Mouse (Mus musculus): ENCODE measurements around the gene Olfr694. TPM values are rescaled to one million over a fixed set of nuclear protein-coding genes. Genes with fewer than 3 reads are reported as not detected.

Olfr694 gene
- polyA plus RNA-seq, 1 experiment from 2014 or later: not detected

DNA sequence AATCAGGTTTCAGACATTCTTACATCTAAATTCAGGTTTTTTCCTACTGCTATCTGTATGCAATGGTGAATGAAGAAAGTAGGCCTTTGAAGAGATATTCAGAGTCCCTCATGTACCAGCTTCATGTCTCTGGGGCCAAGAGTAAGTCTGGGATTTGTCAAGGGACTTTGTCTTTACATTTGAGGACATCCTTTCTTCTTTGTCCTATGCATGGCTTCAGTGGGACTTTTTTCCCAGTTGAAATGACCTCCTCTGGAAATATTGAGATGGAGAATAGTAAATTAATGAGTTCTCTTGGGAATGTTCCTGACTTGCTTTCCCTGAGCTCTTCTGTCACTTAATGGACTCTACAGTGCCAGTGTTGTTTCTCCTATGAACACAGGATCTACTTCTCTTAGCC, 11.1 kb downstream of the Olfr694 start, which contains the start of gene Olfr693:
TSS of gene Olfr693 (minus strand) at position 101 of the 400 bp plus-strand sequence.
- no peak within 1 kb of the TSS for H3K4me3 ChIP-seq (ENCODE audit: low read depth, low read length)
- no peak for ATAC-seq (ENCODE audit: low read depth)
- no peak within 1 kb of the TSS for H3K9ac ChIP-seq (replicated peaks; ENCODE audit: low read depth, low read length)
- no peaks in the 10 kb centered on the region for H3K27me3 ChIP-seq (ENCODE audit: control insufficient read depth, insufficient read depth, low read length)
- no peaks in the 10 kb centered on the region for H3K4me1 ChIP-seq (ENCODE audit: control insufficient read depth, insufficient read depth, low read length)
- H3K4me2 ChIP-seq (ENCODE audit: low read depth, low read length): no peak within 1 kb of the TSS
- no peaks in the 10 kb centered on the region for H3K9me3 ChIP-seq (ENCODE audit: control insufficient read depth, low read length)
- H3K27ac ChIP-seq (ENCODE audit: low read depth, low read length): no peak within 1 kb of the TSS
- H3K36me3 ChIP-seq (ENCODE audit: control insufficient read depth, insufficient read depth, low read length): no peaks in the 10 kb centered on the region

DNA sequence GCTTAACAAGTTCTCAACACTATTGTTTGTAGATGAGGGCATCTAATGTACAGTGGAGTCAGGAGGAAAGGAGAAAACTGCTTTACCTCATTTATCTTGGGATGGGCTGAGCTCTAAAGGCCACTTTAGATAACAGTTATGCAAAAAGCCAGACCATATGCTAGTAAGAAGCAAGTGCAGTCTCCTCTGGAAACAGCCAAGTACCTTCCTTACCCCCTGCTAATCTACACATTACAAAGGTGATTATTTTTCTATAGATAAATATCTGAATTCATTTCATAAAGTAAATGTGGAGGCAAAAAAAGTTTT, 39.3 kb downstream of the Olfr694 start:
- no peak overlapping the region for H3K9ac ChIP-seq (replicated peaks; ENCODE audit: low read depth, low read length)
- no peak overlapping the region for H3K4me3 ChIP-seq (ENCODE audit: low read depth, low read length)
- no peak for ATAC-seq (ENCODE audit: low read depth)
- no peaks in the 10 kb centered on the region for H3K36me3 ChIP-seq (ENCODE audit: control insufficient read depth, insufficient read depth, low read length)
- H3K27me3 ChIP-seq (ENCODE audit: control insufficient read depth, insufficient read depth, low read length): no peaks in the 10 kb centered on the region
- no peaks in the 10 kb centered on the region for H3K9me3 ChIP-seq (ENCODE audit: control insufficient read depth, low read length)
- H3K4me2 ChIP-seq (ENCODE audit: low read depth, low read length): no peak overlapping the region
- no peaks in the 10 kb centered on the region for H3K4me1 ChIP-seq (ENCODE audit: control insufficient read depth, insufficient read depth, low read length)
- H3K27ac ChIP-seq (ENCODE audit: low read depth, low read length): no peak overlapping the region

DNA sequence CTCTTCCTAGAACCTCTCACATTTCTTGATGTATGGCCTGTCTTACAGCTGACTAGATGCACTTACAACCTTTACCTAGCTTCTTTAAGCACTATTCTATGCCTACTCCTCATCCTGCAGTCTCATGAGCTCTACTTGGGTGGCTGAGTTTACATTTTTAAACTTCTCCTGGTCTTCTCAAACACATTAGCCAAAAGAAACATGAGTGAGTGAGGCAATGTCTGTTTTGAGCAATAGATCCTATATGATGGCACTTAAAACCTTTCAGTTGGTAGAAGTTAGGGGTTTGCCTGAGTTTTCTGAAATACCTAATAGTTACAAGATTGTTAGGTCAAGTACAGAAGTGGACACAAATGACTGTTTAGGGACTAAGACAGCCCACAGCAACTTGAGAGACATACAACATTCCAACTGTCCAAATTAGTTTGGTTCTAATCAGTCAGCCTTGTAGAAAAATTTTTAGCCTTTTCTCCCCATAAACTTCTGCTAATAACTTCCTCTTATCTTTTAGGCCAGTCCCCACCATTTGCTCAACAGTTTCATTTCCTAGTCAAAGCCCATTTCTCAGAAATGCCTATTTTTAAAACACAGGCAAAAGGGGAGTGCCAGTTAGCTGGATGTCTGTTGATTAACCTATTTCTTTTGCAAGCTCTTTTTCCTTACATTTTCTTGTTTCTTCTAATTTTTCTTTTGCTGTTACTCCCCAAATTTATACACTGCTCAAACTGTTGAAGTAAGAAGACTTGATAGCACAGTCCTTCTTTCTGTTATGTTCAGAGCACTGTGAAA, 39.9 kb downstream of the Olfr694 start:
- no peak for ATAC-seq (ENCODE audit: low read depth)
- no peak overlapping the region for H3K4me2 ChIP-seq (ENCODE audit: low read depth, low read length)
- H3K9me3 ChIP-seq (ENCODE audit: control insufficient read depth, low read length): no peaks in the 10 kb centered on the region
- H3K27ac ChIP-seq (ENCODE audit: low read depth, low read length): no peak overlapping the region
- H3K4me1 ChIP-seq (ENCODE audit: control insufficient read depth, insufficient read depth, low read length): no peaks in the 10 kb centered on the region
- no peak overlapping the region for H3K9ac ChIP-seq (replicated peaks; ENCODE audit: low read depth, low read length)
- no peaks in the 10 kb centered on the region for H3K27me3 ChIP-seq (ENCODE audit: control insufficient read depth, insufficient read depth, low read length)
- no peak overlapping the region for H3K4me3 ChIP-seq (ENCODE audit: low read depth, low read length)
- no peaks in the 10 kb centered on the region for H3K36me3 ChIP-seq (ENCODE audit: control insufficient read depth, insufficient read depth, low read length)

DNA sequence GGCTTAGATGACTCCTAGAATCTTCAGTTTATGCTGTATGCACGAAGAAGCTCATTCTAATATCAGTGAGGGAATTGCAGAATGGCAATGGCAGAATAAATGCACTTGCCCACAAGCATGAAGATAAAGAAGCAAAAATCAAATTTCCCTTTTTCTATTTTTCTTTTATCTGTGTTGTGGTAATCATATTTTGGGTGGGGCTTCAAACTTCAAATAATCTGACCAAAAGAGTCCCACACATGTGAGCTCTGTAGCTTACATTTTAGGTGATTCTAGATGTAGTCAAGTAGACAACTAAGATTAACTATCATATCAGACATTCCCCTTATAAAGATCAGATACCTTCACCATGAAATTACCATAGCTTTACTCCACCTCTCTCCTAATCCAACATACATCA, 41.8 kb downstream of the Olfr694 start:
- H3K9me3 ChIP-seq (ENCODE audit: control insufficient read depth, low read length): no peaks in the 10 kb centered on the region
- WGBS: 78% methylated on average over 1 of the region's 1 CpGs

DNA sequence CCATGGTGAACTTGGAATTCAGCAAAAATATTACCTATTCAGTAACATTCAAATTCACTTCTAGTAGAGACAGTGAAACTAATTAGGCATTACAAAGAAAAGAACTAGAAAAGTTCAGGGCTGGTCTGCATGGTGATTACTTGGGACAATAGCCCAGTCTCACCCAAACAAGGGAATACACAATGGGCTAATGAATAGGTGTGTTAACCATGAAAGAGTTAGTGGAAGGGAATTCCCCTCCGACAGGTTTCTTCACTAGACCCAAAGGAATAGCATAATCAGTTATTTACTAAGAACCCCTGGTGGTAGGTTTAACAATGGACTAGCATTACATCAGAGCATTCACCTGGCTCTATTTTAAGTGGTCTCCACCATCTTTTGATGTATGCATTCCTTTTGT, 46.4 kb downstream of the Olfr694 start:
- Histone ChIP-seq H3K4me2 (ENCODE audit: low read depth, low read length) (no peak overlapping the region), H3K36me3 (ENCODE audit: control insufficient read depth, insufficient read depth, low read length) (no peaks in the 10 kb centered on the region), H3K27me3 (ENCODE audit: control insufficient read depth, insufficient read depth, low read length) (no peaks in the 10 kb centered on the region), H3K9ac (replicated peaks; ENCODE audit: low read depth, low read length) (no peak overlapping the region), H3K27ac (ENCODE audit: low read depth, low read length) (no peak overlapping the region), H3K9me3 (ENCODE audit: control insufficient read depth, low read length) (no peaks in the 10 kb centered on the region), H3K4me3 (ENCODE audit: low read depth, low read length) (no peak overlapping the region), H3K4me1 (ENCODE audit: control insufficient read depth, insufficient read depth, low read length) (no peaks in the 10 kb centered on the region)
- ATAC-seq (ENCODE audit: low read depth): no peak
- 54% methylated on average over 1 of the region's 1 CpGs for WGBS

More for the DNA sequence above, 41.8 kb downstream of the Olfr694 start:
- Histone ChIP-seq H3K4me2 (ENCODE audit: low read depth, low read length) (no peak overlapping the region), H3K27me3 (ENCODE audit: control insufficient read depth, insufficient read depth, low read length) (no peaks in the 10 kb centered on the region), H3K27ac (ENCODE audit: low read depth, low read length) (no peak overlapping the region), H3K4me1 (ENCODE audit: control insufficient read depth, insufficient read depth, low read length) (no peaks in the 10 kb centered on the region), H3K36me3 (ENCODE audit: control insufficient read depth, insufficient read depth, low read length) (no peaks in the 10 kb centered on the region), H3K4me3 (ENCODE audit: low read depth, low read length) (no peak overlapping the region), H3K9ac (replicated peaks; ENCODE audit: low read depth, low read length) (no peak overlapping the region)
- no peak for ATAC-seq (ENCODE audit: low read depth)

DNA sequence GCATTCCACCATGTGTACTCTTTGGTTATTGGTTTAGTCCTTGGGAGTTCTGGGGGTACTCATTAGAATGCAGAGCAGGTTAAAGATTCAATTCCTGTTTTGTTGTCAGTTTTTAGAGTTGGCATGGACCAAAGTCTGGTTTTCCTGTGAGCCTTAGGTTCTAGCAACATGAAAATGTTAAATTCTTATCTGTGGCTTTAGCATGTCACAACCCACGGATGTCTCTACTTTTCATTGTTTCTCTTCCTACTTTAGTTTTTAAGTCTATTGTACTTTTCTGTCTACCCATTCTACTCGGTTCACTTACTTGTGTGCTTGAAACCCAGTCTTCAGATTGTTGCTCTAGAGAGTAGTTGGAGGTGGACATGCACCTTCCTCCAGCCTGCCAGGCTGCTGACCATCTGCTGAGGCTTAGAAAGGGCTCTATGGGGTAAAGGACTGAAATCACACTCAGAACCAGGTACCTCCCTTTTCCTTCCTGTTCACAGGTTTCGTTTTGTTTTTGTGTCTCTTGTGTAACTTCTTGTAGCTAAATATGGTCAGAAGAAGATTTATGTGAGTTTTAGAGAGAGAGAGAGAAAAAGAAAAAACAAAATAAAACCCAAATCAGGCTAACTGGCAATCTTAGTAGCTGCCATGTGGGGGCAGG, 47.3 kb downstream of the Olfr694 start:
- Histone ChIP-seq H3K9ac (replicated peaks; ENCODE audit: low read depth, low read length) (no peak overlapping the region), H3K36me3 (ENCODE audit: control insufficient read depth, insufficient read depth, low read length) (no peaks in the 10 kb centered on the region), H3K9me3 (ENCODE audit: control insufficient read depth, low read length) (no peaks in the 10 kb centered on the region), H3K27ac (ENCODE audit: low read depth, low read length) (no peak overlapping the region), H3K4me2 (ENCODE audit: low read depth, low read length) (no peak overlapping the region), H3K4me3 (ENCODE audit: low read depth, low read length) (no peak overlapping the region), H3K4me1 (ENCODE audit: control insufficient read depth, insufficient read depth, low read length) (no peaks in the 10 kb centered on the region), H3K27me3 (ENCODE audit: control insufficient read depth, insufficient read depth, low read length) (no peaks in the 10 kb centered on the region)
- no peak for ATAC-seq (ENCODE audit: low read depth)
- 81% methylated on average over 3 of the region's 3 CpGs for WGBS

DNA sequence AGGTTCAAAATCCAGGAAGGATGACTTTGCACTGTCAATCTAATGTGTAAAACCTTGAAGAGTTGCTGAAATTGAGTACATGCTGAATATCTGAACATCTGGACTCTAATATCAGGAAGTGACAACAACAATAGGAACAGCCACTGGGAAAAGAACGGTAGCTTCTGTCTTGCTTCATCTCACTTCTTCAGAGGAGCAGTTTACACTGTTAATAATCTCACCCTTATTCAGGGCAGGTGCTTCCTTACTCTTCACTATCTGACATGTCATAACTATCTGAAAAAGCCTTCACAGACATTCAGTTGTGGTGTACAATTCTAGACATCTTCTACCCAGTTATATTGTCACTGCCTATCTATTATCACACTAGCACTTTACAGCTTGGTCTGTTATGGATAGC, 50.8 kb downstream of the Olfr694 start:
- no peak overlapping the region for H3K4me2 ChIP-seq (ENCODE audit: low read depth, low read length)
- H3K9ac ChIP-seq (replicated peaks; ENCODE audit: low read depth, low read length): no peak overlapping the region
- H3K36me3 ChIP-seq (ENCODE audit: control insufficient read depth, insufficient read depth, low read length): no peaks in the 10 kb centered on the region
- H3K27ac ChIP-seq (ENCODE audit: low read depth, low read length): no peak overlapping the region
- no peaks in the 10 kb centered on the region for H3K9me3 ChIP-seq (ENCODE audit: control insufficient read depth, low read length)
- no peaks in the 10 kb centered on the region for H3K4me1 ChIP-seq (ENCODE audit: control insufficient read depth, insufficient read depth, low read length)
- no peaks in the 10 kb centered on the region for H3K27me3 ChIP-seq (ENCODE audit: control insufficient read depth, insufficient read depth, low read length)
- no peak for ATAC-seq (ENCODE audit: low read depth)
- WGBS: 97% methylated on average over 1 of the region's 1 CpGs
- H3K4me3 ChIP-seq (ENCODE audit: low read depth, low read length): no peak overlapping the region

DNA sequence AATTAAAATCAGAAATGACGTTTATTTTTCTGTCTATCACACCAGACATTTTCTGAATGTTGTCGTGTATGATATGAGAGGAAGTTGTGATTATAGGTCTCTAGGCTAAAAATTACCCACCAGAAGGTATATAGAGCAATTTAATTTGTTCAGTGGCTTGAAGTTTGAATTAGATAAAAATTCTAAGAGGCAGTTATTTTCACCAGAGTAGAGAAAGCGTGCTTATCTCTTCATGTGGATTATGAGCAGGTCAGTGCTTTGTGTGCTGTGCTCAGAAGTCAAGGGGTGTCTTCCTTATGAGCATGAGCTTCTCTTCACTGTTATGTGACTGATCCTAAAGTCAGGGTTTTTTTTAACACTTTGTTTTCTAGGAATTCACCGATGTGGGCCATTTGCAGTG, 56.1 kb downstream of the Olfr694 start:
- ATAC-seq (ENCODE audit: low read depth): no peak
- H3K36me3 ChIP-seq (ENCODE audit: control insufficient read depth, insufficient read depth, low read length): no peaks in the 10 kb centered on the region
- H3K9ac ChIP-seq (replicated peaks; ENCODE audit: low read depth, low read length): no peak overlapping the region
- WGBS: 88% methylated on average over 4 of the region's 4 CpGs
- no peaks in the 10 kb centered on the region for H3K4me1 ChIP-seq (ENCODE audit: control insufficient read depth, insufficient read depth, low read length)
- H3K4me3 ChIP-seq (ENCODE audit: low read depth, low read length): no peak overlapping the region
- no peak overlapping the region for H3K27ac ChIP-seq (ENCODE audit: low read depth, low read length)
- H3K9me3 ChIP-seq (ENCODE audit: control insufficient read depth, low read length): no peaks in the 10 kb centered on the region
- no peaks in the 10 kb centered on the region for H3K27me3 ChIP-seq (ENCODE audit: control insufficient read depth, insufficient read depth, low read length)
- H3K4me2 ChIP-seq (ENCODE audit: low read depth, low read length): no peak overlapping the region
